Mouse (Mus musculus) heart, embryonic 16.5 days (tissue): Measurements from ENCODE around the gene Islr. TPM values are rescaled to one million over a fixed set of nuclear protein-coding genes. Genes with fewer than 3 reads are reported as not detected.
A peak's percentile ranks its signal among the peaks of the same experiment; 100 is the strongest.

Experiments
- ATAC-seq: fragments of 200-750 bp; cut with Nextera tagmentation; replicated peaks from 2 replicates; pipeline ENCODE4 v1.8.0; 2017; ENCODE audit warnings: moderate number of reproducible peaks; ENCODE audit not compliant: insufficient read depth, low FRiP score; ENCODE audit errors: extremely low read depth
- H3K27ac ChIP-seq: fragments of 300-500 bp; sonication (generic); 2 replicates; pipeline ENCODE4 v1.5.1; 2014; ENCODE audit warnings: mild to moderate bottlenecking, low read length, control low read depth, moderate library complexity
- H3K27me3 ChIP-seq: fragments of 300-500 bp; sonication (generic); 2 replicates; pipeline ENCODE4 v1.6.1; 2014; ENCODE audit warnings: low read length, mixed read lengths; ENCODE audit not compliant: control insufficient read depth, insufficient read depth
- H3K36me3 ChIP-seq: fragments of 300-500 bp; sonication (generic); 2 replicates; pipeline ENCODE4 v1.6.1; 2014; ENCODE audit not compliant: control insufficient read depth, insufficient read depth
- H3K4me1 ChIP-seq: fragments of 300-500 bp; sonication (generic); 2 replicates; pipeline ENCODE4 v1.6.1; 2014; ENCODE audit warnings: low read length, mixed read lengths; ENCODE audit not compliant: control insufficient read depth, insufficient read depth
- H3K4me2 ChIP-seq: fragments of 300-500 bp; sonication (generic); 2 replicates; pipeline ENCODE4 v1.6.1; 2014; ENCODE audit warnings: low read depth, mild to moderate bottlenecking, control low read depth, low read length
- H3K4me3 ChIP-seq: fragments of 300-500 bp; sonication (generic); 2 replicates; pipeline ENCODE4 v1.5.1; 2014; ENCODE audit warnings: mild to moderate bottlenecking, control low read depth, low read length
- H3K9ac ChIP-seq: fragments of 300-500 bp; sonication (generic); 2 replicates; pipeline ENCODE4 v1.6.1; 2014; ENCODE audit warnings: low read length, control low read depth
- H3K9me3 ChIP-seq: fragments of 300-500 bp; sonication (generic); replicated peaks from 2 replicates; pipeline ENCODE4 v1.6.1; 2016; ENCODE audit warnings: low read length; ENCODE audit not compliant: control insufficient read depth
- WGBS: fragments of 180-500 bp; shearing (Covaris S2); extraction: QIAGEN DNeasy Blood & Tissue Kit; methylation state at CpG from one replicate; pipeline ENCODE4 v1.1.7; 2014; 5-methylcytosine and 5-hydroxymethylcytosine counted together
- polyA plus RNA-seq: library from polyadenylated mRNA; unstranded; fragments of >200 nt; fragmentation: Nextera tagmentation; extraction: Ambion mirVana; gene quantifications from 2 replicates; pipeline ENCODE4 v1.2.1, GENCODE M21; 2015

The Islr gene
- polyA plus RNA-seq, 1 experiment from 2014 or later = 27.5 TPM

- no peaks in the 10 kb centered on the region for H3K27me3 ChIP-seq
- H3K9ac ChIP-seq = peak overlapping the region; percentile 77
- H3K4me3 ChIP-seq = peak overlapping the region; percentile 49
- WGBS = 6% methylated on average over 25 of the region's 25 CpGs
- no peaks in the 10 kb centered on the region for H3K9me3 ChIP-seq
- peaks cover 48% of the 10 kb centered on the region for H3K4me1 ChIP-seq
- ATAC-seq = peak; percentile 71; the same call in 1 of the 2 replicates
- peak overlapping the region; percentile 72 for H3K27ac ChIP-seq
- H3K36me3 ChIP-seq = 0 out of 2 replicates have a peak, but pooled peaks cover 2% of the 10 kb centered on the region
- peak overlapping the region; percentile 72 for H3K4me2 ChIP-seq
These were observed 43.1 kb upstream of the Islr start for GRCm38 (mm10) chr9:58247064-58247759.

DNA sequence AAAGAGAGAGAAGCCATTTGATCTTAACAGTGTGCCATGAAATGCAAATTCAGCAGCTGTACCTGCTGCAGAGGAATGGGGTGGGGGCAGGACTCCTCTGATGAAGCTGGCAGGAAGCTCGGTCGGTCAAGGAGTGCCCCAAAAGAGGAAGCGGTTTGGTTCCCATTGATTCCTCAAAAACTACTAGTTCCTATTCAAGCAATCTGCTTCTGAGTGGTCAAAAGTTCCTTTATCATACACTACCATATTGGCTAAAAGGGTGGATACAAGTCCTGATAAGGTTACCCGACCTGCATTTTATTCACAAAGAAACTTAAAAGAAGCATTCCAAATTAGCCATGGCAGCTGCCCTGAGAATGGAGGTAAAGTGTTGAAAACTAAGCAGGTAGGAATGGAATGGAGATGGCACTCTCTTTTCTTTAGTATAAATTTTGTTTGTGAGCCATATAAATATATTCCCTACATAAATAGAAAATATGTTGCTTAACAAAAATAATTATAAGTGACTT is 42.0 kb upstream of the Islr start:
- H3K4me2 ChIP-seq = no peak overlapping the region
- no peak overlapping the region for H3K4me3 ChIP-seq
- no peak for ATAC-seq
- no peaks in the 10 kb centered on the region for H3K9me3 ChIP-seq
- 0 out of 2 replicates have a peak, but pooled peaks cover 2% of the 10 kb centered on the region for H3K36me3 ChIP-seq
- H3K4me1 ChIP-seq = peaks cover 58% of the 10 kb centered on the region
- no peak overlapping the region for H3K9ac ChIP-seq
- H3K27me3 ChIP-seq = no peaks in the 10 kb centered on the region
- H3K27ac ChIP-seq = no peak overlapping the region
- WGBS = 60% methylated on average over 4 of the region's 4 CpGs

DNA sequence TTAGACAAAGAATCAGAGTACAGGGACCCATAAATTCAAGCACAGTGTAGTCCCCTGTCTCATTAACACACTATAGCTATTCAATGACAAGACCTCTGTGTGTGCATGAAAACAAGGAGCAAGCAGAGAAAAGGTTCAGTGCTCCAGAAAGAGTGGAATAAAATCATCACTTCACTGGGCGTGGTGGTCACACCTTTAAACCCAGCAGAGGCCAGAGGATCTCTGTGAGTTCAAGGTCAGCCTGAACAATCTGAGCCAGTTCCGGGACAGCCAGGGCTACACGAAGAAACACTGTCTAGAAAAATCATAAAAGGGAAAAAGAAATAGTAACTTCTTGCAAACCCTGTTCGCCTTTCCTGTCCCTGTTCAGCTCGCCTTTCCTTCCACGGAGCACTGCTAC is 39.6 kb upstream of the Islr start:
- H3K9me3 ChIP-seq = no peaks in the 10 kb centered on the region
- H3K4me2 ChIP-seq = no peak overlapping the region
- H3K36me3 ChIP-seq = 0 out of 2 replicates have a peak, but pooled peaks cover 2% of the 10 kb centered on the region
- H3K9ac ChIP-seq = no peak overlapping the region
- no peak for ATAC-seq
- H3K4me3 ChIP-seq = no peak overlapping the region
- peaks cover 50% of the 10 kb centered on the region for H3K4me1 ChIP-seq
- 74% methylated on average over 6 of the region's 6 CpGs for WGBS
- no peak overlapping the region; the same call in 1 of the 2 replicates for H3K27ac ChIP-seq
- H3K27me3 ChIP-seq = no peaks in the 10 kb centered on the region

DNA sequence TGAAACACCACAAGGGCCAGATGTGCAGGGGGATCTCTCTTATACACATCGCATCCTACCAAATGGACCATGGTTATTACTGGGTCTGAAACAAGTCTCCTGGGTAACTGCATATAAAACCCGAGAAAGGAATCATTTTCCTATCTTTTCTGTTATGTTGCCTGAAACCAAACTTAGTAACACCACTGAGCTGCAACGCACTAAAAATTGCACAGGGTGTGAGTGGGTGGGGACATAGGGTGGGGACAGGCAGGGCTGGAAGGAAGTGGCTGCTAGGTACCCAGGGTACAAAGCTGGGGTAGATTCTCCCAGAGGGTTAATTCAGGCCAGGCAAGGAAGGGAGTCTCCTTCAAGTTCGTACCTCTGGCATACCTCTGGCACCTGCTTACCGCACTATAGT is 38.6 kb upstream of the Islr start:
- Histone ChIP-seq H3K4me3 (no peak overlapping the region), H3K27ac (peak overlapping the region; percentile 51), H3K9me3 (no peaks in the 10 kb centered on the region), H3K36me3 (0 out of 2 replicates have a peak, but pooled peaks cover 2% of the 10 kb centered on the region), H3K4me2 (no peak overlapping the region), H3K9ac (peak overlapping the region; percentile 41; the same call in 1 of the 2 replicates), H3K4me1 (peaks cover 44% of the 10 kb centered on the region), H3K27me3 (no peaks in the 10 kb centered on the region)
- WGBS = 61% methylated on average over 5 of the region's 5 CpGs
- ATAC-seq = no peak

- Histone ChIP-seq H3K4me3 (no peak overlapping the region), H3K9me3 (no peaks in the 10 kb centered on the region), H3K9ac (no peak overlapping the region), H3K27ac (peak overlapping the region; percentile 68), H3K4me1 (peaks cover 37% of the 10 kb centered on the region), H3K4me2 (no peak overlapping the region), H3K36me3 (0 out of 2 replicates have a peak, but pooled peaks cover 2% of the 10 kb centered on the region), H3K27me3 (no peaks in the 10 kb centered on the region)
- 42% methylated on average over 9 of the region's 9 CpGs for WGBS
- ATAC-seq = peak; percentile 47; the same call in 1 of the 2 replicates
These were observed 37.8 kb upstream of the Islr start for GRCm38 (mm10) chr9:58241780-58242485.

DNA sequence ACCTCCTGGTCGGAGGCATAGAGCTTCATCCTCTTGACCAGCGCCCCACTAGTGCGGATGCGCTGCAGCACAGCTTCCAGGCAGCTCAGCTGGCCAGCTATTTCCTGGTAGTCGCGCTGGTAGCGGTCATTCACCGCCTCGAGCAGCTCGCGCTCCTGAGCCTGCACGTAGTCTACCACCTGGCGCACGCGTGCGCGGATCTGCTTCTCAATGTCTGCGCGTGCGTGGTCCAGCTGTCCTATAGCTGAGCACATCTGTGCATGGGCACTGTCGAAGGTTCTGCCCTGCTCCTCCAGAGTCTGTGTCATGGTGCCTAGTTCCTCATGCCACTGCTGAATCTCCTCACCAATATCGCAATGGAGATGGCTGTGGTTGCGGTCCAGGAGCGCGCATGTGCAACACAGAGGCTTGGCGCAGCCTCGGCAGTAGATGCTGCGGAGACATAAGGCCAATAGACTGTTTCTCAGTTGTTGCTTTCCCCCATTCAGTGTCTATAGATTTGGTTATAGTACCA is 30.5 kb upstream of the Islr start:
- no peak overlapping the region for H3K4me2 ChIP-seq
- H3K4me1 ChIP-seq = peaks cover 9% of the 10 kb centered on the region
- no peaks in the 10 kb centered on the region for H3K27me3 ChIP-seq
- WGBS = 97% methylated on average over 28 of the region's 28 CpGs
- no peak for ATAC-seq
- peaks cover 23% of the 10 kb centered on the region for H3K36me3 ChIP-seq
- no peak overlapping the region for H3K9ac ChIP-seq
- no peaks in the 10 kb centered on the region for H3K9me3 ChIP-seq
- H3K27ac ChIP-seq = no peak overlapping the region
- H3K4me3 ChIP-seq = no peak overlapping the region

GRCm38 (mm10) chr9:58232374-58232773 is 28.3 kb upstream of the Islr start:
- no peaks in the 10 kb centered on the region for H3K27me3 ChIP-seq
- WGBS = 55% methylated on average over 5 of the region's 5 CpGs
- ATAC-seq = no peak
- H3K4me1 ChIP-seq = peaks cover 9% of the 10 kb centered on the region
- no peak overlapping the region for H3K4me2 ChIP-seq
- H3K27ac ChIP-seq = peak overlapping the region; percentile 53
- H3K9me3 ChIP-seq = no peaks in the 10 kb centered on the region
- no peak overlapping the region for H3K4me3 ChIP-seq
- H3K36me3 ChIP-seq = peaks cover 40% of the 10 kb centered on the region
- no peak overlapping the region for H3K9ac ChIP-seq

DNA sequence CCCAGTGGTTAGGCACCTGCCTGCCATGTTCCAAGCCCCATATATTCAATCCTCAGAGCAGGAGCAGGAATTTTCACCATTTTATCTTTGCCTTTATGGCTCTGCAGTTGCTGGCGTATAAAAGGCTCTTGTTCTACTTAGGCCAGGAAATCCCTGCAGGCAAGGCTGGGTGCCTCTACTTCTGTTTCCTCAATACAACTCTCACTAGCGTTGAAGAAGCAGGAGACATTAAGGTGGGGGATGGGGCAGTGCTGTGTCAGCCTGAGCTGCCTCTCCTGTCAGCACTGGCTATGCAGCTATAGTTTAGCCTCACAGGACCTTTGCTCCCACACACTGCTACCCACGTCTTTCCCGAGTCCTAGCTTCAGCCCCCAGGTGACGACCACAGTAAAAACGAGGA is 27.6 kb upstream of the Islr start:
- Histone ChIP-seq H3K36me3 (peaks cover 40% of the 10 kb centered on the region), H3K4me2 (no peak overlapping the region)
- WGBS = 53% methylated on average over 6 of the region's 6 CpGs

More for the DNA sequence above, 27.6 kb upstream of the Islr start:
- Histone ChIP-seq H3K9ac (no peak overlapping the region), H3K9me3 (no peaks in the 10 kb centered on the region), H3K4me3 (no peak overlapping the region), H3K27ac (peak overlapping the region; percentile 40), H3K27me3 (no peaks in the 10 kb centered on the region), H3K4me1 (peaks cover 9% of the 10 kb centered on the region)
- ATAC-seq = no peak
